Mouse (Mus musculus): ENCODE measurements around the gene Znrf4.

GRCm38 (mm10) chr17:56488028-56488427, 24.2 kb downstream of the Znrf4 start:
- TF ChIP-seq POLR2A (IDR thresholded peaks at IDR 0.05; ENCODE audit: borderline replicate concordance, extremely low read depth, insufficient read depth, insufficient read length, poor library complexity, severe bottlenecking), result no peak
- no peak for TF ChIP-seq CTCF (IDR thresholded peaks at IDR 0.05; ENCODE audit: borderline replicate concordance, extremely low read depth, insufficient read depth, insufficient read length)

Measured in brain, embryonic 14.5 days (tissue).